In the genomic region with DNA sequence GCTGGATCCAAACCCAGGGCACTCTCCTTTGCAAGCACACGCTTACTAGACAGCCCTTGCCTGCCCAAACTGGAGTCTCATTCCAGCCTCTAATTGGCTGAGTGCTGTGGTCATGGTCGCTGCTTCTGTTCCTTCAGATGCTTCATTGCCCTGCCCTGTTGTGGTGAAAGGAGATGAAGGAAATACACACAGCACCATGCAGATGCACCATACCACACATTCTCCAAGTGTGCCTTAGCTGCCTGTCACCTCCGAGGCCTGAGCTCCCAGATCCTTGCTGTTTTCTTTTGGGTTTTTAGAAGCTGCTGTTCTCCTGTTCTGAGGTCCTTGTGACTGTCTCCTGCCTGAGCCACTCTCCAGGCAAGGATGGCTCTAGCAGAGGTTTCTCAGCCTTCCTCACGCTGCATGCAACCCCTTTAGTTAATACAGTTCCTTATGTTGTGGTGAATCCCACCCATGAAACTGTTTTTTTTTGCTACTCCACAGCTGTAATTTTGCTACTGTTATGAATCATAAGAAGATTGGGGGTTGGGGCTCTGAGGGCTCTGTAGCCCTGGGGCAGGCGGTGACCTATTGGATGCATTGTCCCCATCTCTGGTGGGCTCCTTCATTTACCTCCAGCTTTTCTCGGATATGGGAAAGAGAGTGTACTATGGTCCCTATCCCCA, we compare ENCODE assay signal across 8 mouse cellular contexts. TPM values are rescaled to one million over a fixed set of nuclear protein-coding genes. Genes with fewer than 3 reads are reported as not detected.
DNase-seq lines count a peak whose midpoint lies in the region; ATAC-seq and TF ChIP-seq lines count a peak whose summit lies in the region.

No protein-coding gene starts in this region.

- DNase-seq in heart, postnatal 10 days = no peak
- peak; percentile 58 for DNase-seq in T-cell, adult 2 months (ENCODE audit: low spot score)
- no peak for DNase-seq in ovary, adult 18-20 months (ENCODE audit: low spot score)
- no peak for DNase-seq in cerebellum, adult 9-10 months

- H3K36me3 ChIP-seq in heart, embryonic 15.5 days = no peaks in the 10 kb centered on the region
- no peaks in the 10 kb centered on the region for H3K36me3 ChIP-seq in intestine, postnatal 0 days (ENCODE audit: control insufficient read depth, insufficient read depth)
- H3K36me3 ChIP-seq in neural tube, embryonic 15.5 days = no peaks in the 10 kb centered on the region

- H3K27ac ChIP-seq in heart, embryonic 15.5 days = peak overlapping the region; percentile 64; the same call in 1 of the 2 replicates
- H3K27ac ChIP-seq in intestine, postnatal 0 days (ENCODE audit: low read depth, low read length) = peak overlapping the region; percentile 89
- no peak overlapping the region for H3K27ac ChIP-seq in neural tube, embryonic 15.5 days (replicated peaks)

- no peak for TF ChIP-seq CTCF in intestine, postnatal 0 days (IDR thresholded peaks at IDR 0.05; ENCODE audit: low read depth)

- ATAC-seq in heart, embryonic 15.5 days (replicated peaks; ENCODE audit: insufficient number of reproducible peaks, insufficient read depth, low FRiP score, low read depth) = no peak
- no peak for ATAC-seq in intestine, postnatal 0 days
- no peak for ATAC-seq in neural tube, embryonic 15.5 days (ENCODE audit: low FRiP score)
- no peak for ATAC-seq in erythroid progenitor cell, adult 5-6 weeks (replicated peaks; ENCODE audit: low FRiP score, poor library complexity, severe bottlenecking)

- H3K4me3 ChIP-seq in heart, embryonic 15.5 days = no peak overlapping the region
- H3K4me3 ChIP-seq in intestine, postnatal 0 days (ENCODE audit: low read depth, low read length) = no peak overlapping the region
- H3K4me3 ChIP-seq in neural tube, embryonic 15.5 days (replicated peaks) = no peak overlapping the region

- H3K4me1 ChIP-seq in heart, embryonic 15.5 days (replicated peaks) = peaks cover 81% of the 10 kb centered on the region
- H3K4me1 ChIP-seq in intestine, postnatal 0 days (replicated peaks; ENCODE audit: control insufficient read depth, insufficient read depth, low read length) = peaks cover 48% of the 10 kb centered on the region
- H3K4me1 ChIP-seq in neural tube, embryonic 15.5 days = peaks cover 92% of the 10 kb centered on the region

- H3K27me3 ChIP-seq in heart, embryonic 15.5 days = peaks cover 4% of the 10 kb centered on the region; the same call in 1 of the 2 replicates
- H3K27me3 ChIP-seq in intestine, postnatal 0 days (replicated peaks; ENCODE audit: control insufficient read depth, insufficient read depth, low read length) = no peaks in the 10 kb centered on the region
- H3K27me3 ChIP-seq in neural tube, embryonic 15.5 days (replicated peaks) = no peaks in the 10 kb centered on the region

- H3K9me3 ChIP-seq in heart, embryonic 15.5 days (replicated peaks) = no peaks in the 10 kb centered on the region
- no peaks in the 10 kb centered on the region for H3K9me3 ChIP-seq in intestine, postnatal 0 days (ENCODE audit: control insufficient read depth)
- H3K9me3 ChIP-seq in neural tube, embryonic 15.5 days (replicated peaks) = no peaks in the 10 kb centered on the region

- 73% methylated on average over 6 of the region's 6 CpGs for WGBS in heart, embryonic 15.5 days
- 66% methylated on average over 6 of the region's 6 CpGs for WGBS in intestine, postnatal 0 days
- 63% methylated on average over 6 of the region's 6 CpGs for WGBS in neural tube, embryonic 15.5 days

- no peak overlapping the region for H3K9ac ChIP-seq in heart, embryonic 15.5 days
- H3K9ac ChIP-seq in intestine, postnatal 0 days (ENCODE audit: low read depth, low read length) = no peak overlapping the region
- peak overlapping the region; percentile 5; the same call in 1 of the 2 replicates for H3K9ac ChIP-seq in neural tube, embryonic 15.5 days (replicated peaks)

- no peak overlapping the region for H3K4me2 ChIP-seq in heart, embryonic 15.5 days
- H3K4me2 ChIP-seq in intestine, postnatal 0 days (replicated peaks; ENCODE audit: low read depth) = peak overlapping the region; percentile 37
- peak overlapping the region; percentile 29 for H3K4me2 ChIP-seq in neural tube, embryonic 15.5 days

- intact Hi-C loops in heart, postnatal 10 days (cut with DNase I) = no loop called here

RNA-seq across cellular contexts. Expression of gene Kif21b, which starts 4.7 kb away (rescaled TPM):
- 0.87 and 2.3 TPM in 2 replicates for polyA plus RNA-seq in heart, embryonic 15.5 days (2015; fragmentation: Nextera tagmentation; extraction: Ambion mirVana)
- total RNA-seq in heart, postnatal 10 days (2021) = 1 to 10 TPM; 1.3 to 1.6 TPM
- polyA plus RNA-seq in intestine, postnatal 0 days (2015; fragmentation: Nextera tagmentation; extraction: Ambion mirVana) = 5.5 and 6.4 TPM in 2 replicates
- polyA plus RNA-seq in neural tube, embryonic 15.5 days (2015; fragmentation: Nextera tagmentation; extraction: Ambion mirVana) = 32.3 and 37.1 TPM in 2 replicates
- total RNA-seq in erythroid progenitor cell, adult 5-6 weeks (2015; ENCODE audit: low replicate concordance) = 23.4 and 36.0 TPM in 2 replicates
- 4.4 and 5.0 TPM in 2 replicates for total RNA-seq in erythroid progenitor cell, adult 5-6 weeks (2017; ENCODE audit: low replicate concordance)
